Comparison of ENCODE assay signal across 8 mouse cellular contexts in the genomic region with DNA sequence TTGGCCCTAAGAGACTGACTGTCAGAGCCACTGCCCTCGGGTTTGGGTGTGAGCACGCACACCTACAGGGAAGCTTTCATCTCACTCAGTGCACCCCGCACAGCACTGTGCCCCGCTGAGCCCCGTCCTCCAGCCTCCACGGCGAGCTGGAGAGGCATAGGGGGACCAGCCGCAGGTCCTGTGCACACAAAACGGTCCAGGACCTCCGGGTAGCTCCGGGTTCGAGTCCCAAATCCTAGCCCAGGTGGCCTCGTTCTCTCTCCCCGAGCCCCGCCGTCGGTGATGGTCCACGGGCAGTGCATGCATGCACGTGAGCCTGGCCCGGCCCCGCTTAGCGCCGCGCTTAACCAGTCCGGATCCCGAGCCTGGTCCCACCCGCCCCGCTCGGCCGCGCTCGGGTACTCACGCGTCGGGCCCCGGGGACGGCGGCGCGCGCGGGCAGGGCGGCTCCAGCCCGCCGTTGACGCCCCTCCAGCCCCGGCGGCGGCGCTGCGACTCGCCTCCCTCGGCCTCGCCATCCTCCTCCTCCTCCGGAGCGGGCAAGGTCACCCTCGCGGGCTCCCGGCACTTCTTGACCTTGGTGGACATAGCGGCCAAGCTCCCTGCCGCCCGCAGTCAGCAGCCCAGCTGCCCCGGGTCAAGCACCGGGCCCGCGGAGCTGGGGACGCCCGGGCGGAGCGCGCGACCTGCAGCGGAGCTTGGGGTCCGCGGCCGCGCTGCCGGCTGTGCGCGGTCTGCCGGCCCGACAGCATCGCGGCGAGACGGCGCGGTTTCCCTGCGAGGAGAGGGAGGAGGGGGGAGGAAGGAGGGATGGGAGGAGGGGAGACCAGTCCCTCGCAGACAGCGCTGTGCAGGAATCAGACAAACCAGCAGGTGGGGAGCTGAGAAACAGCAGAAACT. TPM values are rescaled to one million over a fixed set of nuclear protein-coding genes. Genes with fewer than 3 reads are reported as not detected.
DNase-seq lines count a peak whose midpoint lies in the region; ATAC-seq lines count a peak whose summit lies in the region.

Gene Trpc3, minus strand, starts transcription at position 776 of the 900 bp plus-strand sequence.

- ATAC-seq in heart, embryonic 11.5 days (replicated peaks; ENCODE audit: insufficient number of reproducible peaks, low FRiP score, low TSS enrichment): peak; percentile 85
- peak; percentile 37; the same call in 1 of the 2 replicates for ATAC-seq in liver, embryonic 12.5 days
- ATAC-seq in neural tube, embryonic 15.5 days (ENCODE audit: low FRiP score): peak; percentile 97

- peak within 1 kb of the TSS; percentile 85 for H3K27ac ChIP-seq in embryonic facial prominence, embryonic 10.5 days (replicated peaks)
- no peak within 1 kb of the TSS for H3K27ac ChIP-seq in heart, embryonic 11.5 days (ENCODE audit: low read depth, low read length)
- H3K27ac ChIP-seq in liver, embryonic 12.5 days: no peak within 1 kb of the TSS
- peak within 1 kb of the TSS; percentile 81 for H3K27ac ChIP-seq in neural tube, embryonic 15.5 days (replicated peaks)

- no peaks in the 10 kb centered on the region for H3K9me3 ChIP-seq in embryonic facial prominence, embryonic 10.5 days
- no peaks in the 10 kb centered on the region for H3K9me3 ChIP-seq in heart, embryonic 11.5 days (replicated peaks; ENCODE audit: control insufficient read depth, low read length)
- no peaks in the 10 kb centered on the region for H3K9me3 ChIP-seq in liver, embryonic 12.5 days (replicated peaks)
- H3K9me3 ChIP-seq in neural tube, embryonic 15.5 days (replicated peaks): no peaks in the 10 kb centered on the region

- peaks cover 60% of the 10 kb centered on the region for H3K27me3 ChIP-seq in embryonic facial prominence, embryonic 10.5 days (replicated peaks; ENCODE audit: low read depth, poor library complexity, severe bottlenecking)
- 0 out of 2 replicates have a peak, but pooled peaks cover 3% of the 10 kb centered on the region for H3K27me3 ChIP-seq in heart, embryonic 11.5 days (ENCODE audit: control insufficient read depth, insufficient read depth, low read length)
- peaks cover 50% of the 10 kb centered on the region for H3K27me3 ChIP-seq in liver, embryonic 12.5 days (replicated peaks)
- peaks cover 3% of the 10 kb centered on the region; the same call in 1 of the 2 replicates for H3K27me3 ChIP-seq in neural tube, embryonic 15.5 days (replicated peaks)

- H3K4me1 ChIP-seq in embryonic facial prominence, embryonic 10.5 days: peaks cover 15% of the 10 kb centered on the region
- no peaks in the 10 kb centered on the region for H3K4me1 ChIP-seq in heart, embryonic 11.5 days (ENCODE audit: control insufficient read depth, insufficient read depth, low read length)
- H3K4me1 ChIP-seq in liver, embryonic 12.5 days: peaks cover 6% of the 10 kb centered on the region; the same call in 1 of the 2 replicates
- peaks cover 19% of the 10 kb centered on the region for H3K4me1 ChIP-seq in neural tube, embryonic 15.5 days

- H3K36me3 ChIP-seq in embryonic facial prominence, embryonic 10.5 days (replicated peaks): no peaks in the 10 kb centered on the region
- no peaks in the 10 kb centered on the region for H3K36me3 ChIP-seq in heart, embryonic 11.5 days (ENCODE audit: control insufficient read depth, insufficient read depth, low read length)
- H3K36me3 ChIP-seq in liver, embryonic 12.5 days: no peaks in the 10 kb centered on the region
- H3K36me3 ChIP-seq in neural tube, embryonic 15.5 days: no peaks in the 10 kb centered on the region

- WGBS in embryonic facial prominence, embryonic 10.5 days: 1% methylated on average over 91 of the region's 91 CpGs
- WGBS in heart, embryonic 11.5 days (ENCODE audit: insufficient replicate concordance): 1% methylated on average over 81 of the region's 91 CpGs
- whole genome bisulfite sequencing in liver, embryonic 12.5 days (ENCODE audit: insufficient replicate concordance): under 1% methylated on average over 86 of the region's 91 CpGs
- WGBS in neural tube, embryonic 15.5 days: under 1% methylated on average over 80 of the region's 91 CpGs

- peak within 1 kb of the TSS; percentile 75 for H3K4me3 ChIP-seq in embryonic facial prominence, embryonic 10.5 days
- peak within 1 kb of the TSS; percentile 78 for H3K4me3 ChIP-seq in heart, embryonic 11.5 days (ENCODE audit: low read depth, low read length)
- H3K4me3 ChIP-seq in liver, embryonic 12.5 days: peak within 1 kb of the TSS; percentile 56
- H3K4me3 ChIP-seq in neural tube, embryonic 15.5 days (replicated peaks): peak within 1 kb of the TSS; percentile 75

- peak within 1 kb of the TSS; percentile 78 for H3K9ac ChIP-seq in heart, embryonic 11.5 days (ENCODE audit: low read depth, low read length)
- H3K9ac ChIP-seq in liver, embryonic 12.5 days: 0 out of 2 replicates have a peak within 1 kb of the TSS, but pooled peaks have one; percentile 33
- H3K9ac ChIP-seq in neural tube, embryonic 15.5 days (replicated peaks): peak within 1 kb of the TSS; percentile 82

- H3K4me2 ChIP-seq in heart, embryonic 11.5 days: peak within 1 kb of the TSS; percentile 84
- H3K4me2 ChIP-seq in liver, embryonic 12.5 days: peak within 1 kb of the TSS; percentile 72
- peak within 1 kb of the TSS; percentile 73 for H3K4me2 ChIP-seq in neural tube, embryonic 15.5 days

- DNase-seq in spleen, postnatal 10 days (ENCODE audit: low spot score in 2 of 2): peak; percentile 7 to 17
- no peak for DNase-seq in spleen, postnatal 14 days (ENCODE audit: low spot score in 2 of 2)
- peak; percentile 82 for DNase-seq in embryonic facial prominence, embryonic 10.5 days (ENCODE audit: low spot score)
- peak; percentile 15 for DNase-seq in kidney, adult 9 months
- DNase-seq in thymus, postnatal 4 days: peak; percentile 50

RNA-seq across cellular contexts. Expression of gene Trpc3, which starts in this region (rescaled TPM):
- 2.7 and 3.5 TPM in 2 replicates for polyA plus RNA-seq in embryonic facial prominence, embryonic 10.5 days (2016; fragmentation: Nextera tagmentation; extraction: Ambion mirVana)
- 2.5 and 3.5 TPM in 2 replicates for polyA plus RNA-seq in heart, embryonic 11.5 days (2014; fragmentation: Nextera tagmentation; extraction: Ambion mirVana)
- 0.65 and 0.81 TPM in 2 replicates for polyA plus RNA-seq in liver, embryonic 12.5 days (2016; fragmentation: Nextera tagmentation; extraction: Ambion mirVana)
- 16.6 and 23.9 TPM in 2 replicates for polyA plus RNA-seq in neural tube, embryonic 15.5 days (2015; fragmentation: Nextera tagmentation; extraction: Ambion mirVana)

Comparison
In these comparisons a context has a peak if more than half of its experiments do, and no peak if none do; other contexts are left out.
1. DNase-seq: peak in spleen, postnatal 10 days (2 of 2), embryonic facial prominence, embryonic 10.5 days (single experiment), kidney, adult 9 months (single experiment) and thymus, postnatal 4 days (single experiment); none in spleen, postnatal 14 days (0 of 2).
2. Peak in ATAC-seq, H3K4me3 ChIP-seq, H3K9ac ChIP-seq and H3K4me2 ChIP-seq in liver, embryonic 12.5 days; RNA of the gene not detected or under 1 TPM.
3. H3K27ac ChIP-seq: peak in embryonic facial prominence, embryonic 10.5 days (single experiment) and neural tube, embryonic 15.5 days (single experiment); none in heart, embryonic 11.5 days (single experiment) and liver, embryonic 12.5 days (single experiment).
4. ATAC-seq: peak in every context shown above with its lines; median percentile 97 in neural tube, embryonic 15.5 days; 85 in heart, embryonic 11.5 days; 37 in liver, embryonic 12.5 days.
5. Peak in every context shown above with its lines, with median percentiles within 50 percentile points of each other: H3K4me3 ChIP-seq, H3K4me2 ChIP-seq and H3K9ac ChIP-seq.